8 mouse cellular contexts compared by ENCODE assay signal in genomic region chr12:69502706-69503070, GRCm38 (mm10).
DNase-seq lines count a peak whose midpoint lies in the region; ATAC-seq and TF ChIP-seq lines count a peak whose summit lies in the region.

No protein-coding gene starts in this region.

- peaks cover 18% of the 10 kb centered on the region for H3K4me1 ChIP-seq in lung, adult 2 months (ENCODE audit: control insufficient read depth, insufficient read depth, low read length)
- H3K4me1 ChIP-seq in forebrain, embryonic 12.5 days, result peaks cover 19% of the 10 kb centered on the region
- peaks cover 27% of the 10 kb centered on the region for H3K4me1 ChIP-seq in intestine, embryonic 16.5 days (ENCODE audit: control insufficient read depth, insufficient read depth, low read length)
- H3K4me1 ChIP-seq in neural tube, embryonic 12.5 days, result peaks cover 11% of the 10 kb centered on the region

- no peak for DNase-seq in lung, adult 2 months
- no peak for DNase-seq in lung, postnatal 25 days (ENCODE audit: low spot score)
- no peak for DNase-seq in spleen, adult 18-20 months
- DNase-seq in yolk sac, embryonic 10.5 days (ENCODE audit: low spot score), result no peak
- no peak for DNase-seq in layer of hippocampus, postnatal 36 days

- H3K4me3 ChIP-seq in lung, adult 2 months (replicated peaks; ENCODE audit: extremely low read depth, low read depth, low read length), result peak overlapping the region; percentile 48
- H3K4me3 ChIP-seq in forebrain, embryonic 12.5 days (replicated peaks), result no peak overlapping the region
- peak overlapping the region; percentile 6; the same call in 1 of the 2 replicates for H3K4me3 ChIP-seq in intestine, embryonic 16.5 days (ENCODE audit: low read length)
- no peak overlapping the region for H3K4me3 ChIP-seq in neural tube, embryonic 12.5 days

- H3K9ac ChIP-seq in forebrain, embryonic 12.5 days, result no peak overlapping the region
- H3K9ac ChIP-seq in intestine, embryonic 16.5 days (ENCODE audit: low read depth, low read length), result peak overlapping the region; percentile 53
- peak overlapping the region; percentile 29; the same call in 1 of the 2 replicates for H3K9ac ChIP-seq in neural tube, embryonic 12.5 days

- TF ChIP-seq CTCF in lung, adult 2 months (IDR thresholded peaks at IDR 0.05; ENCODE audit: insufficient read depth, low read length), result no peak

- no peaks in the 10 kb centered on the region for H3K27me3 ChIP-seq in forebrain, embryonic 12.5 days
- no peaks in the 10 kb centered on the region for H3K27me3 ChIP-seq in intestine, embryonic 16.5 days (replicated peaks; ENCODE audit: control insufficient read depth, insufficient read depth, low read length)
- H3K27me3 ChIP-seq in neural tube, embryonic 12.5 days (replicated peaks), result no peaks in the 10 kb centered on the region

- no peak overlapping the region; the same call in 1 of the 2 replicates for H3K4me2 ChIP-seq in forebrain, embryonic 12.5 days
- peak overlapping the region; percentile 41 for H3K4me2 ChIP-seq in intestine, embryonic 16.5 days (ENCODE audit: low read depth, low read length)
- peak overlapping the region; percentile 37 for H3K4me2 ChIP-seq in neural tube, embryonic 12.5 days (replicated peaks)

- 29% methylated on average over 6 of the region's 6 CpGs for WGBS in lung, adult 2 months
- WGBS in forebrain, embryonic 12.5 days, result 82% methylated on average over 6 of the region's 6 CpGs
- 68% methylated on average over 6 of the region's 6 CpGs for WGBS in intestine, embryonic 16.5 days
- WGBS in neural tube, embryonic 12.5 days, result 85% methylated on average over 6 of the region's 6 CpGs

- no peak for TF ChIP-seq POLR2A in lung, adult 2 months (IDR thresholded peaks at IDR 0.05; ENCODE audit: borderline replicate concordance, extremely low read depth, low read depth, low read length)

- H3K27ac ChIP-seq in forebrain, embryonic 12.5 days, result peak overlapping the region; percentile 68; the same call in 1 of the 2 replicates
- H3K27ac ChIP-seq in intestine, embryonic 16.5 days (ENCODE audit: low read length), result peak overlapping the region; percentile 94
- no peak overlapping the region for H3K27ac ChIP-seq in neural tube, embryonic 12.5 days

- no peaks in the 10 kb centered on the region for H3K9me3 ChIP-seq in forebrain, embryonic 12.5 days
- H3K9me3 ChIP-seq in intestine, embryonic 16.5 days (ENCODE audit: control insufficient read depth, low read length), result no peaks in the 10 kb centered on the region
- no peaks in the 10 kb centered on the region for H3K9me3 ChIP-seq in neural tube, embryonic 12.5 days

- H3K36me3 ChIP-seq in forebrain, embryonic 12.5 days (replicated peaks), result no peaks in the 10 kb centered on the region
- H3K36me3 ChIP-seq in intestine, embryonic 16.5 days (ENCODE audit: control insufficient read depth, insufficient read depth, low read length), result no peaks in the 10 kb centered on the region
- H3K36me3 ChIP-seq in neural tube, embryonic 12.5 days, result no peaks in the 10 kb centered on the region

- no peak for ATAC-seq in forebrain, embryonic 12.5 days (ENCODE audit: low FRiP score)
- ATAC-seq in intestine, embryonic 16.5 days, result peak; percentile 16; the same call in 1 of the 2 replicates
- ATAC-seq in neural tube, embryonic 12.5 days (ENCODE audit: low FRiP score, low read depth), result no peak

Comparison
In these comparisons a context has a peak if more than half of its experiments do, and no peak if none do; other contexts are left out.
1. H3K4me3 ChIP-seq: peak in lung, adult 2 months (single experiment) and intestine, embryonic 16.5 days (single experiment); none in forebrain, embryonic 12.5 days (single experiment) and neural tube, embryonic 12.5 days (single experiment).